Mouse (Mus musculus): ENCODE measurements around the gene Ran.
A peak's percentile ranks its signal among the peaks of the same experiment; 100 is the strongest.

The Ran gene

GRCm38 (mm10) chr5:129015020-129015419, 4.8 kb upstream of the Ran start:
- no peak for DNase-seq (ENCODE audit: low spot score in 2 of 2)

GRCm38 (mm10) chr5:129015540-129015939, 4.3 kb upstream of the Ran start:
- DNase-seq (ENCODE audit: low spot score in 2 of 2), result no peak

- DNase-seq (ENCODE audit: low spot score in 2 of 2), result no peak
Observed at GRCm38 (mm10) chr5:129016370-129016769, 3.5 kb upstream of the Ran start.

- no peak for DNase-seq (ENCODE audit: low spot score in 2 of 2)
Observed at GRCm38 (mm10) chr5:129018782-129019489, 933 bp upstream of the Ran start.

- no peak for DNase-seq (ENCODE audit: low spot score in 2 of 2)
Observed at GRCm38 (mm10) chr5:129020300-129020668, 415 bp downstream of the Ran start.

DNA sequence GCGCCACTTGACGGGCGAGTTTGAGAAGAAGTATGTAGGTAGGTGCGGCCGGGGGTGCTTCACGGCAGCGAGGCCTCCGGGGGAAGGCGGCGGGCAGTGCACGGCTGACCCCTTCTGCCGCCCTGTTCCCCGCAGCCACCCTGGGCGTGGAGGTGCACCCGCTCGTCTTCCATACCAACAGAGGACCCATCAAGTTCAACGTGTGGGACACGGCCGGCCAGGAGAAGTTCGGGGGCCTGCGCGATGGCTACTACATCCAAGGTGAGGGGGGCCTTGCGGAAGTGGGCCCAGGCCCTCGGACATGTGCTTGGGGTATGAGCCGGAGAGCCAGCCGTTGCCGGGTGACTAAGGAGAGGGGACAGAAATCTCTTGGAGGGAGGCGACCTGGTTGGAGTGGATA, 862 bp downstream of the Ran start:
- peak in 1 of 2 experiments; percentile 46 for DNase-seq (ENCODE audit: low spot score in 2 of 2)

- DNase-seq (ENCODE audit: low spot score in 2 of 2), result no peak
Observed at GRCm38 (mm10) chr5:129025048-129025447, 5.2 kb downstream of the Ran start.

DNA sequence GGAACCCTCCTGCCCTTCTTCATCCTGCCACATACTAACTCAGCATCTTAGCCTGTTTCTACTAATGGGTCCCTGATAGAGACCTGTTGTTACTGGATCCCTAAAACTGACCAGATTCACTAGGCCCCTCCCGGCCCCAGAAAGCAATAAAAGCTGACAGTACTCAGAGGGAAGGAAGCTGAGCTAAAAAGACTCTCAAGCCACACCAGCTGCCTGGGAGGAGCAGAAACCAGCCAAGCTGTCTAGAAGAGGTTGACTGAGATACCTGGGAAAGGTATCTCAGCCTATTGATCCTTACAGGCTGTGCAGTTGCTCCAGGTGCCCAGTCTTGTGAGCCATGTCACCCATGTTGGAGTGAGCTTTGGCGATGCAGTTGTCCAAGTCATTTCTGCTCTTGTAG, 5.9 kb downstream of the Ran start:
- DNase-seq (ENCODE audit: low spot score in 2 of 2), result no peak

GRCm38 (mm10) chr5:129026171-129026570, 6.3 kb downstream of the Ran start:
- DNase-seq (ENCODE audit: low spot score in 2 of 2), result no peak

GRCm38 (mm10) chr5:129026637-129027036, 6.8 kb downstream of the Ran start:
- DNase-seq (ENCODE audit: low spot score in 2 of 2), result no peak

DNA sequence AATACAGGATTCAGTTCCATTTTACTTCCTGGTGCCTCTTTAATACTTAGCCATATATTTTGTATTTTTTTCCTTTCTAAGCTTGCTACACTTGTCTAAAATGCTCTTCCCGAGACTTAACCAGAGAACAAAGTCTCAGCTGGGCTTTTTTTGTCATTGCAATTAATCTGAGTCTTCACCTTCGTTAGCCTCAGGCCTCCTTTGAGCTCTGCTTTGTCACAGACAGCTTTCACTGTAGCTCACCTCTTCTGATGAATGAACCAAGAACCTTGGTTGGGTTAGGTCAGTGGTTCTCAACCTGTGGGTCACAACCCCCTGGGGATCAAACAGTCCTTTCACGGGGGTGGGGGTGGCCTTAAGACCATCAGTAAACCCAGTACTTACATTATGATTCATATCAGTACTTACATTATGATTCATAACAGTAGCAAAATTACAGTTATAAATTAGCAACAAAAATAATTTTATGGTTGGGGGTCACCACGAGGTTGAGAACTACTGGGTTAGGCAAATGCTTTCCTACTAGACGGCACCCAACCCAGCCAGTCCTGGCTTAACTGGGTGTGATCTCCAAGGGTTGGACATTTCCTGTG, 9.4 kb downstream of the Ran start:
- DNase-seq (ENCODE audit: low spot score in 2 of 2), result no peak

DNA sequence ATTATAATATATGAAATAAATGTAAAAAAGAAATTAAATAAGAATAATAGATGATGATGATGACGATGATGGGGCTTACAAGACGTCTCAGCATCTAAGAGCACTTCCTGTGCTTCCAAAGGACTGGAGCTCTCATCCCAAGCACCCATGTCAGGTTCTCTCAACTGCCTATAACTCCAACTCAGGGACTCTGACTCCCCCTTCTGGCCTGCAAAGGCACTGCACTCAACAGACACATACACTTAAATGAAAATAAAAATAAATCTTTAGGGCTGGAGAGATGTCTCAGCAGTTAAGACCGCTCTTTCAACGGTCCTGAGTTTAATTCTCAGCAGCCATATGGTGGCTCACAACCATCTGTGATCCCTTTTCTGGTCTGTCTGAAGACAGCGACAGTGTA, 16.8 kb downstream of the Ran start:
- no peak for DNase-seq (ENCODE audit: low spot score in 2 of 2)

- no peak for DNase-seq (ENCODE audit: low spot score in 2 of 2)
Observed at GRCm38 (mm10) chr5:129037739-129038138, 17.9 kb downstream of the Ran start.

GRCm38 (mm10) chr5:129045641-129046580, 26.0 kb downstream of the Ran start:
- peak in 1 of 2 experiments; percentile 15 for DNase-seq (ENCODE audit: low spot score in 2 of 2)

GRCm38 (mm10) chr5:129049372-129049771, 29.5 kb downstream of the Ran start:
- DNase-seq (ENCODE audit: low spot score in 2 of 2), result no peak

DNA sequence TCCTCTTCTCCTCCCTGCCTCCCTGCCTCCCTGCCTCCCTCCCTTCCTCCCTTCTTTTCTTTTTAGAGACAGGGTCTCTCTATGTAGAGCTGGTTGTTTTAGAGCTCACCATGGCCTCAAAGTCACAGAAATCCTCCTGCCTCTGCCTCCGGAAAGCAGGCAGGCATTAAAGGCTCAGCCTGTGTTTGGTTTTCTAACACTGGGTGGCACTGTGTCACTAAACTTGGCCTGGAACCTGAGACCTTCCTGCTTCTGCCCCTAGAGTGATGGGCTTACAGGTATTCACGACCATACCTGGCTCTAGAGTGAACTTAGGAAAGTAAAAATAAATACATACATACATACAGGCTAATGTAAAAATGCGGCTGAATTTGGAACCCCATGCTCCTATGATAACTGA, 32.0 kb downstream of the Ran start:
- no peak for DNase-seq (ENCODE audit: low spot score in 2 of 2)

DNA sequence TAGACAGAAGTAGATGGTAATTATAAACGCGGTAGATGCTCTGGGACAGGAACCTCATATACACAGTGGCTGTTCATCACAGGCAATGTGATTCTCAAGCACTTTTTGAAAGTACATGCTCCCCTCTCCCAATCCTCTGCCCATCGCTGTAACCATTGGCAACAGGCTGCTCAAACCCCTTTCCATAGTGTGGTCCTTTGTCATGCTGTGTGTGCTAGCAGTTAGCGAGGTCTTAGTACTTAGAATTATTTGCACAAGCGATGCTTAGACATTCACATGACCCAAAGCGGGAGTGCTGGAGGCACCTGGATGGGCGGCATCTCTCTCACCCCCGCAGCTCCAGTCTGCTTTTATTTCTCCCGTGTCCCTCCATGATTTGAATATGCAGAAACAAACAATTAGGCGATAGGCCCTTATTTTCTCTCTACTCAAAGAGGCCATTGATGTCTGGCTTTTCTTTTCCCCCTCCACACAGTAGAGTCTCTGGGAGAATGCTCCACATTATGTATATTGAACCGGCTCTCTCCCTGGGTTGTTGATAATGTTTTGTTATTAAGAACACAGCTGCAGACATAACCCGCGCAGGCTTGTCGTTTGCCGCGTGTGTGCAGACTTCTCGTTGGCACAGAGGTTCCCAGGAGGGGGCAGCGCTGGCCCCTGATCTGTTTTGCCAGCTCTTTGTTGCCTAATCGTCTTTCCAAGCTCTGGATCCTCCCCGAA, 32.9 kb downstream of the Ran start:
- no peak for DNase-seq (ENCODE audit: low spot score in 2 of 2)

- DNase-seq (ENCODE audit: low spot score in 2 of 2), result no peak
Observed at GRCm38 (mm10) chr5:129054675-129055284, 34.9 kb downstream of the Ran start.

DNA sequence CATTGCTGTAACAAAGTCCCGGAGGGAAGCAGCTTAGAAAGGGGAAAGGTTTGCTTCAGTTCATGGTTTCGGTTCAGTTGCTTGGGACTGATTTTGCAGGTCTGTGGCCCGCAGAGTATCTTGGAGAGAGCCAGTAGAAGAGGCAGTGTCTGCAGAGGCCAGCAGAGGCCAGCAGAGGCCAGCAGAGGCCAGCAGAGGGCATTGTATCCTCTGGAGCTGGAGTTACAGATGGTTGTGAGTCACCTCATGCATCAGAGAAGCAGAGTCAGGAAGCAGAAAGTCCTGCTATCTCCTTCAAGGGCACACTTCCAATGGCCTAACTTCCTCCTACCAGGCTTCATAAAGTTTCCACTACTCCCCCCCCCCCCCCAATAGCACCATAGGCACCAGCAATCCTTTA, 39.2 kb downstream of the Ran start:
- DNase-seq (ENCODE audit: low spot score in 2 of 2), result no peak

DNA sequence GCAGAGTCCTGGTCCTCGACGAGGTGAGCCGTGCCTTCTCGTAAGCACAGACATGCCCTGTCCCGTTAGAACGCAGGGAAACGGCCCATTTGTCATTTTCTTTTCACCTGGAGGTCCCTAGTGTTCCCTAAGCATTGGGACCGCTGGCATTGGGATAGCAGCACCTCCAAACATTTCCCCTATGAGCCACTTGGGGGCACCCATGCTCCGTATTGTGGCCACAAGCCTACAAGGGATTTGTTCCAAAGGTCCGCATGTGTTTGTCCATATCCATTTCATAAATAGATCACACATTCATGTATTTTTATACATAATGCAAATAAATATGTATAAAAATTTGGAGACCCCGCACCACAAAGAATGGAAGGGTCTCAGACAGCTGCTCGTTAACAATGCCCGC, 41.7 kb downstream of the Ran start:
- DNase-seq (ENCODE audit: low spot score in 2 of 2), result peak in 1 of 2 experiments; percentile 11

DNA sequence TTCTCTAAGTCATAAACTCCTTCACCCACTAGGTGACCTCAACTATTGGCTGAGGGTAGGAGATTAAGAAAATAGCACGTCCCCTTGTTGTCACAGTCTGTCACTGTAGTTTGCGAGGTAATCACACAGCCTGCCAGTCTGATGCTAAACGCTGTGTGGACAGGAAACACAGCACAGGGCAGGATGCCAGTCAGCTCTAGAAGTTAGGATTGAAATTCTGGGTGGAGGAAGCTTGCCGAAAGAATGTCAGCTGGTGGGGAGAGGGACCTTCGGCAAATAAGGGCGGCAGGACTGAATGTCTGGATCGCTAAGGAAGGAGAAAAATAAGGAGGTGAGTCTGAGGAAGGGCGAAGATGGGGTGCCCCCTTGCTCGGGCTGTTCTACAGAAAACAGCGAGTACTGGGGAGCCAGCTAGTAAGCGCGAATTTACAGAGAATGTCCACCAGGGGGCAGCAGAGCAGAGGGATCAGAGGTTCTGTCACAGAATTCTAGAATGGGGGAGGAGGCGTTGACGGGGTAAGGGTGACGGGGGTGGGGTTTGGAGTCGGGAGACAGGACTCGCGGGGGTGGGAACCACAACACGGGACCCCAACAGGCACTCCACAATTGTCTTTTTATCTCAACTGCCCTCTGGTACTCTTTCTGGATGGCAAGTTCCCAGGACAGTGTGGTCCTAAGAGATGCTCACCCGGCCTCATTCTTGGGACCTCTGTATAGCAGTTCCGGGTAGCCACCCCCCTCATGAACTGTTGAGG, 43.3 kb downstream of the Ran start:
- peak; percentile 47 to 82 for DNase-seq (ENCODE audit: low spot score in 2 of 2)
